Mouse (Mus musculus): ENCODE data around the gene Rint1.

DNA sequence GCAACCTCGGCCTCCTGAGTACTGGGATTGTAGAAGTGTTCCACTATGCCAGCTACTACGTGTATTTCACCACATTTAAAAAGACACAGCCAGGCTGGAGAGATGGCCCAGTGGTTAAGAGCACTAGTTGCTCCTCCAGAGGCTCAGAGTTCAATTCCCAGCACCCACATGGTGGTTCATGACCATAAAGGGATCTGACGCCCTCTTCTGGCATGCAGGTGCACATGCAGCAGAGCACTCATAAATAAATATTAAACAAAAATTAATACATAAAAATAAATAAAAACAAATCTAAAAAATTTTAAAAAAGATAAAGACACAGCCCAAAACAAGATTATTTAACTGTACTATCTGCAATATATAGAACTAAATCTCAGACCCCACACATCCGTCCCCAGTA lies 7.0 kb upstream of the Rint1 start:
- TF ChIP-seq CTCF (IDR thresholded peaks at IDR 0.05; ENCODE audit: borderline replicate concordance, insufficient read depth, low read depth, low read length) (no peak), POLR2A (IDR thresholded peaks at IDR 0.05; ENCODE audit: borderline replicate concordance, insufficient read depth, low read length) (no peak)

Data from cerebellum, adult 2 months (tissue).